Mouse (Mus musculus) layer of hippocampus, adult 9-11 months (tissue): ENCODE results near the gene Fgf4.

Experiments used
- DNase-seq: peaks from one replicate; pipeline ENCODE4 v3.0.0; 2022

Fgf4 gene

DNA sequence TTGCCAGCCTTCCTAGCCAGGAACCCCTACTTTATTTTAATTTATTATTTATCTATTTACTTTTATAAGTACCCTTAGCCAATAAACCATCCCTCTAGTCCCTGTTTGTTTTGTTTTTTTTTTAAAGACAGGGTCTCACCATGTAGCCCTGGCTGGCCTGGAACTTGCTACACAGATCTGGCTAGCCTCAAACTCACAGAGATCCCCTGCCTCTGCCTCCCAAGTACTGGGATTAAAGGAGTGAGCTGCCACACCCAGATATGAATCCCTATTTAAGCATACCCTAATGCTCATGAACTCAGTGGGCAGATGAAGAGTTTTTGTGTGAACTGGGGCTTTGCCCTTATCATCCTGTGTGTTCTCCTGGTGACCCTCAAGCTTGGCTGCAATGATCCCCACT is at the start of gene Fgf4:
Fgf4 (plus strand) TSS at position 301 of the 400 bp plus-strand sequence.
- DNase-seq = no peak

GRCm38 (mm10) chr7:144798471-144798870 is 48.7 kb upstream of the Fgf4 start:
- no peak for DNase-seq

DNA sequence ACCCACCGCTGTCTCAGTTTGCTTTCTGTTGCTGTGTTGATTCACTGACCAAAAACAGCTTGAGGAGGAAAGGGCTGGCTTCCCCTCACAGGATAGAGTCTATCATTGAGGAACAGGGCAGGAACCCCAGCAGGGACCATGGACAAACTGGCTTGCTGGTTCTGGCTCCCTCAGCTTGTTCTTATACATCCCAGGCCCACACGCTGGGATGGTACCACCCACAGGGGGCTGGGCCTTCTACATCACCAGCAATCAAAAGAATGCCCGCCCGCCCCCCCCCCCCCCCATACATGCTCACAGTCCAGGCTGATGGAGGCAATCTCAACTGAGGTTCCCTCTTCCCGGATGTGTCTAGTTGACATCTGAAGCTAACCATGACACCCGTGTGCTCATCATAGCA is 40.1 kb upstream of the Fgf4 start:
- no peak for DNase-seq

GRCm38 (mm10) chr7:144807976-144808577 is 39.1 kb upstream of the Fgf4 start:
- no peak for DNase-seq

GRCm38 (mm10) chr7:144811521-144811920 is 35.6 kb upstream of the Fgf4 start:
- DNase-seq = no peak

DNA sequence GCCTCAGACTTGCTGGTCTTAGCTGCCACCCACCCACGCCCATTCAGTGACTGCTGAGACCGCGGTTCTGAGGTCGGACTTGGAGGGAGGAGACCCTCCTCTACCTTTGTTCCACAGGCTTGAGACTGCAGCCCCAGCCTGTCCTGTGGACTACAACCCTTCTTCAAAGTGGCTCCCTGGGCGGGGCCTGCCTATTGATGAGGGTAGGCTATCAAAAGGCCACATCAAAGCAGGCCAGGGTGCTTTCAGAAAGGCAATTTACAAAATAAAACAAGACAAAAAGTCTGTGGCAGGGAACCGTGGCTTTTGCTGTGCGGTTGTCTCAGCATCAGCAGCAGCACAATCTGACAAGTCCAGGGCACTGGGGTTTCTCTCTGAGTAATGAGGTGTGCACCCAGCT is 25.3 kb upstream of the Fgf4 start:
- DNase-seq = no peak

- DNase-seq = no peak
These were observed 23.2 kb upstream of the Fgf4 start for GRCm38 (mm10) chr7:144823988-144824387.

DNA sequence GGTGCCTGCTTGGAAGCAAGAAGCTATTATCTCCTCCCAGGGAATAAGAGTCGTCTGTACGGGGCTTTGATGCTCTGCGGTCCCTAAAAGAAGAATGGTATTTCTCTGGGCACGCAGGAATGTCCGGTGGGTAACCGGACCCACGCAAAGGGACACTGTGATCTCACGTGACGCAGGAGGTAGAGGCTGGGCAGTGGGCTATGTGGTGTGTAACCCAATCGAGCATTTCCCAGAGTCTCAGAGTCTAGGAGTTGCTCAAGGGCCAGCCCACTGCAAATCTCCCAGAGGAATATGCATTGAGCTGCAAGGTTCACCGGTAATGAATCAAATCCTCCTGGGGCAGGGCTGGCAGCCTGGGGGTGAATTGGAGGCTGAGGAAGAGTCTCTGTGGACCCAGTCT is 18.8 kb upstream of the Fgf4 start:
- no peak for DNase-seq

DNA sequence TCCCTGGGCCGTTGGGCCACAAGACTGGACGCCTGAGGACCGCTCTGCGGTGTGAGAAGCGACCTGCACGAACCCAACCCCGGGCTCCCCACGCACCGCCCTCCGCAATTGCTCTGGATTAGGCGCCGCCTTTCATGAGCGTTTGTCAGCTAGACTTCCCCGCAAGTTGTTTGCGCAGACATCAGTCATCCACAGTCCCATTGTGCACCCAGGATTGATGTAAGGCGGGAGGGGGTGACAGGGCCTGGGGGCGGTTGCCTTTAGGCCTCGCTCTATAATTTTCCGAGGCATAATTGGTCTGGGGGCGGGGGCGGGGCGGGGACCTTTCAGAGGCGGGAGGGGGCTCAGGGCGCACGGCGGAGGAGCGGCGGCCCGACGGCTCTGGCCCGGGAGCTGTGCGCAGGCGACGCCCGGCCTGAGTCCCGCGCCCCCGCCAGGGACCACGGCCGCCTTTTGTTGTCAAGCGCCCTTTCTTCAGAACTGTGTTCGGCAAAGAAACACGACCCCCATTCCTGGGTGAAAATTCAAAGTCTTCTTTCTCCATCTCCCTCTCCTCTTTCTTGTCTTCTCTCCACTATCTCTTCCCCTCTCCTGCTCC is 9.2 kb upstream of the Fgf4 start, which contains the start of gene Fgf3:
Fgf3 (plus strand) TSS at position 193 of the 598 bp plus-strand sequence.
- DNase-seq = no peak

DNA sequence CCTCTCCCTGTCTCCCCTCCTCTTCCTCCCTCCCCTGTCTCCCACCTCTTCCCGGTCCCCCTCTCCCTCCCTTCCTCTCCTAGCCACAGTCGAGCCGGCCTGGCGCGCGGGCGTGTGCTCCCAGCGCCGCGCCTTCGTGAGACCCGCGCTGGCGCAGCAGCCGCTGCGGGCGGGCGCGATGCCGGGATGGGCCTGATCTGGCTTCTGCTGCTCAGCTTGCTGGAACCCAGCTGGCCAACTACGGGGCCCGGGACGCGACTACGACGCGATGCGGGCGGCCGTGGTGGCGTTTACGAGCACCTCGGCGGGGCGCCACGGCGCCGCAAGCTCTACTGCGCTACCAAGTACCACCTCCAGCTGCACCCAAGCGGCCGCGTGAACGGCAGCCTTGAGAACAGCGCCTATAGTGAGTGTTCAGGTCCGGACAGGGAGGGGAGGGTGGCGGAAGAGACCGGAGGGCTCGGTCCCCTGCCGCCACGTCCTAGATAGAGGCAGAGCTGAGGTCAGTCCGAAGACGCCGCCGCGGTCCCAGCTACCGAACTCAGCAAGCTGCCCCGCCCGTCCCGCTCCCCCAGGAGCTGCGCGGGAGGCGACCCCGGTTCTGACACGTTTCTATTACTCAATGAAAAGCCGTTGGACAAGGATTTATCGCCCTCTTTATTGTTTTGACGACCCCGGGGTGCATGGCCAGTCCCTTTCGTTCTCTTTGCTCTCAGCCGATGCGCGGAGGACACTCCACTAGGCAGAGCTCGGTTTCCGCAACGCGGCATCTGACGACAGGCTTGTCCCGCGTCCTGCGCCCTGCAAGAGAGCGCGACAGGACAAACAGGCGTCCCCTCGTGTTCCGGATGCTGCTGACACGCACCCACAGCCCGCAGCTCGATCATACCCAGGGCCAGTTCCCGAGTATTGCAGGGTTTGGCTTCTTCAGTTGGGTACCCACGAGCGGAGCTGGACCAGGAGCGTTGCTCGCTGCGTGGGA is 8.4 kb upstream of the Fgf4 start:
- no peak for DNase-seq

GRCm38 (mm10) chr7:144846158-144846557 is 1.0 kb upstream of the Fgf4 start:
- no peak for DNase-seq

GRCm38 (mm10) chr7:144851321-144851720 is 4.2 kb downstream of the Fgf4 start:
- DNase-seq = no peak

GRCm38 (mm10) chr7:144854966-144855365 is 7.8 kb downstream of the Fgf4 start:
- DNase-seq = no peak

DNA sequence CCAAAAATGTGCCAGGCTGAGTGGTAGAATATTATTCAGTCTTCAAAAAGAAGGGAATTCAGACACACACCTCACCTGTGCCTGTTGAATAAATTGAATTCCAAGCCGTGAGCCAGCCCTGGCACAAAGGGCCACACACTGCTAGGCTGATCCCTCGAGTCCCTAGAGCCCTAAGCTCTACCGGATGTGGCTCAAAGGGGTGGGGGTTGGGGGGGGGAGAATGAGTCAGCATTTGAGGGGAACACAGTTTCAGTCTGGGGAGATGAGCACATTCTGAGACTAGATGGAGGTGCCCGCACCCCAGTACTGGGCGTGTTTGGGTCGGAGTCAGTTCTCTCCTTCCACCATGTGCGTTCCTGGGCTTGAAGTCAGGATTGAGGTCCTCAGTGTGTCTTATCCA is 10.0 kb downstream of the Fgf4 start:
- DNase-seq = no peak

DNA sequence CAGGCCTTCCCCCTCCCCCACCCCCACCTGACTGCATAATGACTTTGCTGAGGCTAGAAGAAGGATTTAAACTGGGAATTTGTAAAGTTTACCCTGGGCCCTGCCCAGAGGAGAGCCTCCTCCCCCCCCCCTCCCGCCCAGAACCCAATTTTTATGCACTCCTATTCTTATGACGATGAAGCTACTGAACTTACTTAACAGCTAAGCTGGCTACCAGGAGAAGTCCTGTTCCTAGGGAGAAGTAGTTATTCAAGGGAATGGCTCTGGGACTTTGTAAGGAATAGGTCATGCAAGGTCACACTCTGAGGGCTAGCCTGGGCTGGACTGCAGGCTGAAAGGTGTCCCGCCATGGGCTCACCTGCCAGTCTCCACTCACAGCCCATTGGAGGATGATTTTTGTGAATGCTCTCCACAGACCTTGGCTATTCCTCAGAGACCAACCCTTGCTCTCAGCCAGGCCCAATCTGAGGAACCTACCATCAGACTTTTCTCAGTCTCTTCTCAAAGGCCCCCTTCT is 10.7 kb downstream of the Fgf4 start:
- no peak for DNase-seq

DNA sequence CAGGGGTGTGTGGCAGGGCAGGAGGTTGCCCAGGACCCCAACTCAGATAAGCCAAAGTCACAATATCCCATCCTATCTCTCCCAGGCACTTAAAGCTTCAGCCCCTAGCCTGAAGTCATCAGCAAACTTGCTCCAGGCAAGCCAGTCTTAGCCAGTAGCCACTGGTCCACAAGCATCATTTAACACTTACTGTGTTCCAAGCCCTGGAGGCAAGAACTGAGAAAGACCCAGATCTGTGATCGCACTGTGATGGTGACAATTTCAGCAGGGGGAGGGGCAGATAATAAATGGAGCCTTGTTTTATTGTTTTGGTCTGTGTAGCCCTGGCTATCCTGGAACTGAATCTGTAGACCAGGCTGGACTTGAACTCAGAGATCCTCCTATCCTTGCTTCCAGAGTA is 11.5 kb downstream of the Fgf4 start:
- no peak for DNase-seq

DNA sequence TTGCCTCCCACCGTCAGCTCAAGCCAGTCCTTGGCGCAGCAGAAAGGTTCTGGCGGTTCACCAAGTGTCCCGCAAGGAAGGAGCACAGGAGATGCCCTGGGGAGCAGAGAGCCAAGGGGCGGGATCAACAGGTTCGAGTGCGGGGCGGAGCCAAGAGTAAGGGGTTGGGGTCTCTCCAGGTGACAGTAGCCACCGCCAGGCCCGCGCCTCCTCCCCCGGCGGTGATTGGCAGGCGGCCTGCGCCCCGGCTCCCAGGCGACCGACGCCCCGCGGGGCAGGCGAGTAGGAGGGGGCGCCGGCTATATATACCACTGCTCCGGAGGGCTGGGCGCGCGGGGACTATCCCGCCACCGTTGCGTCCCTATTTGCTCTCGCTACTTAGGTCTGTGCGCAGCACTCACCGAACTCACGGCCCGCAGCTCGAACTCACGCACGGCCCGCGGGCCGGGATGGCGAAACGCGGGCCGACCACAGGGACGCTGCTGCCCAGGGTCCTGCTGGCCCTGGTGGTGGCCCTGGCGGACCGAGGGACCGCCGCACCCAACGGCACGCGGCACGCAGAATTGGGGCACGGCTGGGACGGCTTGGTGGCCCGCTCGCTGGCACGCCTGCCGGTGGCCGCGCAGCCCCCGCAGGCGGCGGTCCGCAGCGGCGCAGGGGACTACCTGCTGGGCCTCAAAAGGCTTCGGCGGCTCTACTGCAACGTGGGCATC is 14.0 kb downstream of the Fgf4 start:
- no peak for DNase-seq

- no peak for DNase-seq
These were observed 14.6 kb downstream of the Fgf4 start for GRCm38 (mm10) chr7:144861769-144862070.

GRCm38 (mm10) chr7:144862126-144862525 is 15.0 kb downstream of the Fgf4 start:
- no peak for DNase-seq

GRCm38 (mm10) chr7:144862712-144863111 is 15.5 kb downstream of the Fgf4 start:
- no peak for DNase-seq

DNA sequence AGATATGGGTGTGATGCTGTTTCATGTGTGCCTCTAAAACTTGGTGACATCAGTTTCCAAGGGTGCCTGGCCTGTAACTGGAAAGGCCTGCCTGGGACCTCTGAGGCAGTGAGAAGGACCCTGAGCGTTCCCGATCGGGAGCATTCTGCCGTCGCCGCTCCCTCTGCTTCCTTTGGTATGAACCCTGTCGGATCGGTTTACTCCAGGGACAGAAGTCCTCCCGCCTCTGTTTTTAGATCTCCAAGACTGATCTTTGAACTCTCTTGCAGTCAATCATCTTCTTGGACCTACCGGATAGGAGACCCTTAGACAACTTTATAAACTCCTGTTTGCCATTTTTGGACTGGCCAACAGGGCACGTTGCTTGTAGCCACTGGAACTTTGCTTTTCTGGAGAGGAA is 16.0 kb downstream of the Fgf4 start:
- no peak for DNase-seq

GRCm38 (mm10) chr7:144864160-144864670 is 17.0 kb downstream of the Fgf4 start:
- no peak for DNase-seq

DNA sequence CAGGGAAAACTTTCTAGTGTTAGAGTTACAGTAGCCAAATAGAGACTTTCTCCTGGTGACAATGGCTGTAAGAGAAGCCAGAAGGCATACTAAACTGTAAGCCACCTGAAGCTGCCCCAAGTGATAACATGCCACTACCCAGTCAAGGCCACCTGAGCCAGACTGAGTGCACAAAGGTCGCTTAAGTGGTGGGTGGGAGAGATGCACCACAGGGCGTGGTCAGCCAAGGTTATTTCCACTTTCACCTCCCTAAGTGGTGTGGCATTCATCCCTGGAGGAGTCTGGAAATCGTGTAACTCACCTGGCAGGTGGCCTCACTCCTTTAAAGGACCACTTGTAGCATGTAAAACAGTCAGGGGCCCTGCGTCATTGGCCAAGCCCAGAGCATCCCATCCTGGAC is 20.0 kb downstream of the Fgf4 start:
- DNase-seq = no peak
